ENCODE assay signal across 8 mouse cellular contexts in the genomic region with DNA sequence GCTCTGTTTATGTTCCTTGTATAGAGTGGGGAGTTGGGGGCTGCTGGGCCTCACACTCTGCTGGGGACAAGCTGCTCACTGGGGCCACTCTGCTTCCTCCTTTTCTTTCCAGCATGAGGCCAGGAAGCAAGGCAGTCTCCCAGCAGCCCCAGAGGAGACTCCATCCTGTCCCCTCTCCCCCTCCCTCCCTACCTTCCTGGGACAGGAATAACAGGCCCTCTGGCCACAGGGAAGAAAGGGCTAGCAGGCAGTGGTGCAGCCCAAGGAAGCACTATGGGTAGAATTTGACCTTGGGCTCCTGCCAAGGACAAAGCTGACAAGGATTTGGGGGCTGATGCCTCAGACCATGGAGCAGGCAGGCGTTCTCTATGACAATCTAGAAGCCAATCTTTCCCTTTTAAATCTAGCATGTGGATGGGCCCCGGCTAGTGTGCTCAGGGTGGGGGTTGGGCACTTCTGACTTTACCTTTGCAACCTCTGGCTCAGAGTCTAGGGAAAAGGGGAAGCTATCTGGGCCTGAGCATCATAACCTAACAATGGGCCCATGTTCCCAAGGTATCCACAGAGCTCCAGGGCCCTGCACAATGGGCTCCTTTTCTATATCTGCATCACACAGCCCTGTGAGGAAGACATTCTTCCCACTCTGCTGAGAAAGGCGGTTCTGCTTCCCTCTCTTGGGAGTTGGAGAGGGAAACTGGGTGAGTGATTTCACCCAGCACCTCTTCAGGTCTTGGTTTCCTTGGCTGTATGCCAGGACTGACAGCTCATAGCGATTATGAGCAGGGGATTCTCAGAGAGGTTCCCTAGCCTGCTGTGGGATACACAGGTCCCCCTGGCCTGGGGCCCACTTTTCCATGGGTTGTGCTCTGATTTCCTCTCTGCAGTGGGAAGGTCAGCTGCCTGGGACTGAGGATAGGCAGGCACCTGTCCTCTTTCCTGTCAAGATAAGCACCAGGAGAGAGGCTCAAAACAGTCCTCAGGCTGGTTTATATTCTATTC. TPM values are rescaled to one million over a fixed set of nuclear protein-coding genes. Genes with fewer than 3 reads are reported as not detected.
DNase-seq lines count a peak whose midpoint lies in the region; ATAC-seq and TF ChIP-seq lines count a peak whose summit lies in the region.
"Had no signal": no experiment of that assay in that cellular context is flagged by ENCODE, and none has a peak within 500 bp of the region (broad histone marks: within the 10 kb centered on the region; RNA-seq: fewer than 3 reads in every experiment).

No protein-coding gene starts in this region.

- no peak for TF ChIP-seq CTCF in liver, postnatal 0 days (IDR thresholded peaks at IDR 0.05; ENCODE audit: low read depth)

- H3K4me3 ChIP-seq in neural tube, embryonic 11.5 days (ENCODE audit: low read depth, low read length) = no peak overlapping the region
- H3K4me3 ChIP-seq in embryonic facial prominence, embryonic 12.5 days = no peak overlapping the region
- no peak overlapping the region for H3K4me3 ChIP-seq in liver, postnatal 0 days (ENCODE audit: low read depth, low read length)
- H3K4me3 ChIP-seq: midbrain, embryonic 12.5 days had no signal

- no peak for TF ChIP-seq EP300 in liver, postnatal 0 days (IDR thresholded peaks at IDR 0.05; ENCODE audit: low read depth)

- 56% methylated on average over 4 of the region's 4 CpGs for WGBS in neural tube, embryonic 11.5 days
- WGBS in embryonic facial prominence, embryonic 12.5 days = 28% methylated on average over 4 of the region's 4 CpGs
- 49% methylated on average over 4 of the region's 4 CpGs for WGBS in liver, postnatal 0 days (ENCODE audit: insufficient replicate concordance)

- no peaks in the 10 kb centered on the region for H3K9me3 ChIP-seq in neural tube, embryonic 11.5 days (ENCODE audit: control insufficient read depth, low read length)
- H3K9me3 ChIP-seq in embryonic facial prominence, embryonic 12.5 days = no peaks in the 10 kb centered on the region
- H3K9me3 ChIP-seq in liver, postnatal 0 days (ENCODE audit: low read length) = no peaks in the 10 kb centered on the region
- H3K9me3 ChIP-seq: midbrain, embryonic 12.5 days had no signal

- H3K27ac ChIP-seq in neural tube, embryonic 11.5 days (ENCODE audit: low read depth, low read length) = 0 out of 2 replicates have a peak overlapping the region, but pooled peaks have one; percentile 17
- peak overlapping the region; percentile 61 for H3K27ac ChIP-seq in embryonic facial prominence, embryonic 12.5 days
- 0 out of 2 replicates have a peak overlapping the region, but pooled peaks have one; percentile 34 for H3K27ac ChIP-seq in liver, postnatal 0 days (ENCODE audit: low read depth)
- H3K27ac ChIP-seq: midbrain, embryonic 12.5 days had no signal

- H3K9ac ChIP-seq in neural tube, embryonic 11.5 days (ENCODE audit: low read length) = no peak overlapping the region; the same call in 1 of the 2 replicates
- H3K9ac ChIP-seq in embryonic facial prominence, embryonic 12.5 days = no peak overlapping the region
- no peak overlapping the region for H3K9ac ChIP-seq in liver, postnatal 0 days (replicated peaks)
- H3K9ac ChIP-seq: midbrain, embryonic 12.5 days had no signal

- DNase-seq in neural tube, embryonic 11.5 days (ENCODE audit: low spot score) = no peak
- no peak for DNase-seq in neural tube, embryonic 10.5 days (ENCODE audit: extremely low spot score, low spot score)
- DNase-seq in heart, postnatal 4 days = peak; percentile 63
- DNase-seq in liver, postnatal 0 days = no peak
- no peak for DNase-seq in layer of hippocampus, postnatal 25 days (ENCODE audit: extremely low spot score in 1 of 2, low spot score in 1 of 2)
- DNase-seq in urinary bladder, postnatal 25 days (ENCODE audit: low spot score) = no peak

- H3K27me3 ChIP-seq in neural tube, embryonic 11.5 days (ENCODE audit: control insufficient read depth, insufficient read depth, low read length) = no peaks in the 10 kb centered on the region
- H3K27me3 ChIP-seq in embryonic facial prominence, embryonic 12.5 days = no peaks in the 10 kb centered on the region
- H3K27me3 ChIP-seq in liver, postnatal 0 days (ENCODE audit: insufficient read depth, low read length) = no peaks in the 10 kb centered on the region
- H3K27me3 ChIP-seq: midbrain, embryonic 12.5 days had no signal

- 0 out of 2 replicates have a peak, but pooled peaks cover 3% of the 10 kb centered on the region for H3K4me1 ChIP-seq in neural tube, embryonic 11.5 days (ENCODE audit: control insufficient read depth, insufficient read depth, low read length)
- peaks cover 33% of the 10 kb centered on the region for H3K4me1 ChIP-seq in embryonic facial prominence, embryonic 12.5 days
- no peaks in the 10 kb centered on the region; the same call in 1 of the 2 replicates for H3K4me1 ChIP-seq in liver, postnatal 0 days (ENCODE audit: insufficient read depth)

- H3K36me3 ChIP-seq in neural tube, embryonic 11.5 days (ENCODE audit: control insufficient read depth, insufficient read depth, low read length) = no peaks in the 10 kb centered on the region
- H3K36me3 ChIP-seq in embryonic facial prominence, embryonic 12.5 days = no peaks in the 10 kb centered on the region
- H3K36me3 ChIP-seq in liver, postnatal 0 days (replicated peaks; ENCODE audit: insufficient read depth, low read length) = no peaks in the 10 kb centered on the region
- H3K36me3 ChIP-seq: midbrain, embryonic 12.5 days had no signal

- ATAC-seq in neural tube, embryonic 11.5 days (ENCODE audit: insufficient read depth, low FRiP score, low TSS enrichment) = no peak
- ATAC-seq in embryonic facial prominence, embryonic 12.5 days (ENCODE audit: insufficient number of reproducible peaks, insufficient read depth, low FRiP score, low TSS enrichment) = no peak
- peak; percentile 27; the same call in 1 of the 2 replicates for ATAC-seq in liver, postnatal 0 days

- H3K4me2 ChIP-seq in neural tube, embryonic 11.5 days (ENCODE audit: low read depth) = no peak overlapping the region
- H3K4me2 ChIP-seq in embryonic facial prominence, embryonic 12.5 days (replicated peaks) = no peak overlapping the region
- no peak overlapping the region for H3K4me2 ChIP-seq in liver, postnatal 0 days (ENCODE audit: low read depth, low read length)
- H3K4me2 ChIP-seq: midbrain, embryonic 12.5 days had no signal

RNA-seq across cellular contexts. Expression of gene 4930404H24Rik, which starts 17.2 kb away (rescaled TPM):
- not detected in 2 replicates for polyA plus RNA-seq in neural tube, embryonic 11.5 days (2014; fragmentation: Nextera tagmentation; extraction: Ambion mirVana)
- not detected in 2 replicates for polyA plus RNA-seq in embryonic facial prominence, embryonic 12.5 days (2016; fragmentation: Nextera tagmentation; extraction: Ambion mirVana)
- not detected for total RNA-seq in heart, postnatal 4 days (2021)
- polyA plus RNA-seq in liver, postnatal 0 days (2015; fragmentation: Nextera tagmentation; extraction: Ambion mirVana) = not detected in 2 replicates
- total RNA-seq in layer of hippocampus, postnatal 25 days (2021) = not detected
- polyA plus RNA-seq: midbrain, embryonic 12.5 days had no signal

RNA-seq across cellular contexts. Expression of gene Nol4l, which starts 54.4 kb away (rescaled TPM):
- polyA plus RNA-seq in neural tube, embryonic 11.5 days (2014; fragmentation: Nextera tagmentation; extraction: Ambion mirVana) = 32.1 and 37.5 TPM in 2 replicates
- 19.4 and 22.3 TPM in 2 replicates for polyA plus RNA-seq in embryonic facial prominence, embryonic 12.5 days (2016; fragmentation: Nextera tagmentation; extraction: Ambion mirVana)
- total RNA-seq in heart, postnatal 4 days (2021) = 10 to 100 TPM; 12.0 to 13.5 TPM
- polyA plus RNA-seq in liver, postnatal 0 days (2015; fragmentation: Nextera tagmentation; extraction: Ambion mirVana) = 1.7 and 1.9 TPM in 2 replicates
- 10 to 100 TPM; 42.7 to 48.9 TPM for total RNA-seq in layer of hippocampus, postnatal 25 days (2021)
